Mouse (Mus musculus): ENCODE measurements around the gene Pcyt2.

Pcyt2 gene

DNA sequence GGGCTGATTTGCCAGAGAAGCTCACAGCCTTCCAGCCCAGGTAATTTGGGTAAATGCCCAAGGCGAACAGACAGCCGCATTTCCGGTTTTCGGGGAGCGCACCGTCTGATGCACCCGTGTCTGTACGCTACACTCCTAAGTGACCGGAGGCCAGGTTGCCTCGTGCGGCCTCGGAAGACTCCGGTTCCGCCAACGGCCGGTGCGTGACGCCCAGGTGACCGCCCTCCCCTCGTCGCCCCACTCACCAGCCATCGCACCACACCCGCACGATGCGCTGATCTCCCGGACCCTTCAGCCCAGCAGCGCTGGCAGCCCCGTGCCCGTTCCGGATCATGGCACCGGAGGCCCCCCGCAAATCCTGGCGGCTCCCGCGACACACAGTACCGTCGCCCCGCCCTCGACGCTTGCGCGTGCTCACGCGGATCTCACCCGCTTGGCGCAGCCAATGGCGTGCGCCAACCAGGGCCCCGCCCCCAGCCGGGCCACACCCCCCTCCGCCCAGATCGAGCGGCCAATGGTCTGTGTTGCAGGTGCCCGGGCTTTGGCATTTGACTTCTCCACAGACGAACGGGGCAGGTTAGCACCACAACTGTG lies at the start of gene Pcyt2:
Pcyt2 (minus strand) TSS at position 418 of the 594 bp plus-strand sequence.
- peak; percentile 95 for DNase-seq (ENCODE audit: low read depth, low spot score)

DNA sequence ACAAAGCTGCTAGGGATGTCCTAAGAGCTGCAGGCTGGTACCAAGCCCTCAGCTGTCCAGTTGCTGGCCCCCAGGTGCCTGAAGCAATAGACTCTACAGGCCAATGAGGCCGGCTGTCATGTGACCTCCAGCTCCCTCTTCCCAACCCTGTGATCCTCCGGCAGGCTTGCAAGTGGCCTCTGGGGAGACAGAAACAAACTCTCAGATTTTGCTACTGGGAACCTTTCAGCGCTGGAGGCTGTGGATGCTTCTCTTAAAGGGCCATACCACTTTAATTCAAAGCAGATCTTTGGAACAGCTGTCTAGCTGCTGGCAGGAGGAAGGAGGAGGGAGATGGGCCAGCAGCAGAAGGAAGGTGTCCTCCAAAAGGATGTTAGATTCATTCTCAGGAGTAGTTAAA lies 48.9 kb upstream of the Pcyt2 start:
- DNase-seq (ENCODE audit: low read depth, low spot score): no peak

DNA sequence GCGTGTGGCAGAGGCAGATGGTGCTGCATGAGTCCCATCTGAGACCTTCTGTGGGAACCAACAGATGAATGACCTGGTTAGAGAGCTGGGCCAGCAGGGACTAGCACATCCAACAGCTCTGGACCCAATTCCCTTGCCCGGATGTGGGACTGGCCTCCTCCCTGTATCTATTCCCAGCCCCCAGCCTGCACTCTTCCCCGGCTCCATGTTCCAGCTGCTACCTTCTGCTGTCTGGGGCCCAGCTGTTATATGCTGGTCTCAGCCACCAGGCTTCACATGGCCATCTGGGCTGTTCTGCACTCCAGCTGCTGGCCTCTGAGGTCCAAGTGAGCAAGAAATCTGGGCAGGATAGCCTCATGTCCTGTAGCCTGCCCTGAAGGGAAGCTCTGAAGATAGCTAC lies 47.7 kb upstream of the Pcyt2 start:
- no peak for DNase-seq (ENCODE audit: low read depth, low spot score)

- no peak for DNase-seq (ENCODE audit: low read depth, low spot score)
Measured at GRCm38 (mm10) chr11:120663714-120664113, 46.0 kb upstream of the Pcyt2 start.

- DNase-seq (ENCODE audit: low read depth, low spot score): no peak
Measured at GRCm38 (mm10) chr11:120662759-120663158, 45.0 kb upstream of the Pcyt2 start.

GRCm38 (mm10) chr11:120661076-120661460 lies 43.3 kb upstream of the Pcyt2 start, which contains the start of gene Notum:
Notum (minus strand) TSS chr11:120661175.
- DNase-seq (ENCODE audit: low read depth, low spot score): no peak

GRCm38 (mm10) chr11:120660301-120661075 lies 42.8 kb upstream of the Pcyt2 start:
- peak; percentile 30 for DNase-seq (ENCODE audit: low read depth, low spot score)

DNA sequence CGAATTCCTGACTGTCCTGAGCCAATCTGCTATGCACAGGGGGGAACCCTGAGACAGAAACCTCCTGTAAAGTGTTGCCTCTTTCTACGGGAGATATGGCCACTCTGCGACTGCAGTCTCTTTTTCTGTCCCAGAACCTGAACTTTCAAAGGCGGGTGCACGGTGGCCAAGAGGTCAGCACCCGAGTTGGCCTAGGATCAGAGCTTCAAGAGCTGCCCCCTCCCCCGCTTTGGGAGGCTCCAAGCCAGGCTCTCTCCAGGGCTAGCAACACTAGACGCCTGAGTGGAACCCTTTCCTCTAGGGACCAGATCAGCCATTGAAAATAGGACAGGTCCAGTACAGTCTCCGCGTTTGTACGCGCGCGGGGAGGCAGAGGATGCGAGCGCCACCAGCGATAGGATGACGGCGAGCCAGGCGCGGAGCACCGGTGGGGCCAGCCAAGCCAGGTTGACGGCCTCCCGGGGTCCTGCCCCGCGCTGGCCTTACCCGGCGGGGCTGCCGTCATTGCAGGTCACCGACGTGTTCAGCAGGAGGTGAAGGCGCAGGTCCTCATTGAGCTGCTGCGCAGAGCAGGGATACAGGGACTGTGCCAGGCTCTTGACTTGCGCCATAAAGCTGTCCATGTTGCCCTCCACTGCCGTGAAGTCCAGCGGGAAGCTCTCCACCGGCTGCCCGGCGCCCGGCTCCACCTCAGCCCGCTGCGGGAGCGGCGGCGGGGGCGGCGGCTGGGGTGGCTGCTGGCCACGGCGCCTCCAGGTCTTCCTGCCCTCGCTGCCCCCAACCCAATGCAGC lies 42.0 kb upstream of the Pcyt2 start:
- DNase-seq (ENCODE audit: low read depth, low spot score): no peak

- DNase-seq (ENCODE audit: low read depth, low spot score): peak; percentile 75
Measured at GRCm38 (mm10) chr11:120658876-120659410, 41.2 kb upstream of the Pcyt2 start.

- no peak for DNase-seq (ENCODE audit: low read depth, low spot score)
Measured at GRCm38 (mm10) chr11:120657301-120657700, 39.6 kb upstream of the Pcyt2 start.

DNA sequence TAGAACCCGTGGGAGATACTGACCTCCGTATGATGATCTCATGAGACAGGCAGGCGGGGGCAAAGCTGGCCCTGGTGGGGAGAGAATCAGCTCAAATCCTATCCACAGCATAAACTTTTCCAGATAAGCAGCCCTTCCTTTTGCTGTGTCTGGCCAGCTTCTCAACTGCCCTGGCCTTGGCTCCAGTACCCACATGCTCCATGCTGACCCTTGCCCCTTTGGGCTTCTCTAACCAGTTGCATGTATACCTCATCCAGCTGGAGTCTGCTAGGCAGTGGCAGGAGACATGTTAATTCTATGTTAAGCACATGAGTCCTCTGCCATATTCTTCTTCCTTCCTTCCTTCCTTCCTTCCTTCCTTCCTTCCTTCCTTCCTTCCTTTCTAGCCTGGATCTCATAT lies 37.0 kb upstream of the Pcyt2 start:
- DNase-seq (ENCODE audit: low read depth, low spot score): no peak

DNA sequence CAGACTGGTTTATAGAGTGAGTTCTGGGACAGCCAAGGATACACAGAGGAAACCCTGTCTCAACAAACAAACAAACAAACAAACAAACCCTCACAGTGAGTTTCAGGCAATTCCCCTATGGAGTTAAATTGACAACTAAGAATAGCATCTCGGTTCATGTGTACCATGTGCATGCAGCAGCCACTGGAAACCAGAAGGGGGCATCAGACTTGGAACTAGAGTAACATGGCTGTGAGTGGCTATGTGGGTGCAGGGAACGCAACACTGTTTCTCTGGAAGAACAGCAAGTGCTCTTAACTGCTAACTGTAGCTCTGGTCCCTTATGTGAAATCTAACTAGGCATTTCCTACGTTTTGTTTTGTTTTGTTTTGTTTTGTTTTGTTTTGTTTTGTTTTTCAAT lies 34.1 kb upstream of the Pcyt2 start:
- DNase-seq (ENCODE audit: low read depth, low spot score): no peak

- no peak for DNase-seq (ENCODE audit: low read depth, low spot score)
Measured at GRCm38 (mm10) chr11:120648001-120648476, 30.3 kb upstream of the Pcyt2 start, which contains the start of gene Myadml2. Myadml2 (minus strand) TSS chr11:120648158.

- no peak for DNase-seq (ENCODE audit: low read depth, low spot score)
Measured at GRCm38 (mm10) chr11:120647047-120647830, 29.5 kb upstream of the Pcyt2 start.

GRCm38 (mm10) chr11:120643601-120643987 lies 25.9 kb upstream of the Pcyt2 start, which contains the start of gene Pycr1:
Pycr1 (minus strand) TSS chr11:120643769.
- peak; percentile 93 for DNase-seq (ENCODE audit: low read depth, low spot score)

DNA sequence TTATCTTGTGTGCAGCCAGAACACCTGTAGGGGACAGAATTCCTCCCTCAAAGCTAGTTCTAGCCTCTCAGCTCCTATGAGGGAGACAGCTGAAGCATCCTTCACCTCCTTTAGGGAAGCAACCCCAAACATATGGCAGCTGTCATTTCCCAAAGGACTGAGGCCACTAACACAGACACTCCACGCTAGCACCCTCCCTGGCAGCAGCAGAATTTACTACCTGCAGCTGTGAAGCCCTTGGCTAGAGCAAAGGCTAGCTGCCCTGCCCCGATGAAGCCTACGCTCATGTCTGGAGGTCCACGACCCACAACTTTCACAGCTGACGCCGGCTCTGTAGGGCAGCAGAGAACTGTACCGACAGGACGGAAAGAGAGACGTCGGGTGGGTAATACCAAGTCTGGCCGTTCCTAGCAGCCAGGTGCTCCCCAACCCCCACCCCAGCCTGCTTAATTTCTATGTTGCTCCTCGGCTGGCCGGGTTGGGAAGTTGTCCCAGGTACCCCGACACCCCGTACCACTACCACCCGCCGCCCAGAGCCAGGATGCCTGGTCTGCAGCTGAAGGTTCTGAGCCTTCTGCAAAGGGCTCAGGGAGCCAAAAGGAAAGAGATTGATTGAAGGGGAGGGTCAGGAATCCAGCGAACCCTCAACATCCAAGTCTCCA lies 25.3 kb upstream of the Pcyt2 start:
- DNase-seq (ENCODE audit: low read depth, low spot score): no peak

DNA sequence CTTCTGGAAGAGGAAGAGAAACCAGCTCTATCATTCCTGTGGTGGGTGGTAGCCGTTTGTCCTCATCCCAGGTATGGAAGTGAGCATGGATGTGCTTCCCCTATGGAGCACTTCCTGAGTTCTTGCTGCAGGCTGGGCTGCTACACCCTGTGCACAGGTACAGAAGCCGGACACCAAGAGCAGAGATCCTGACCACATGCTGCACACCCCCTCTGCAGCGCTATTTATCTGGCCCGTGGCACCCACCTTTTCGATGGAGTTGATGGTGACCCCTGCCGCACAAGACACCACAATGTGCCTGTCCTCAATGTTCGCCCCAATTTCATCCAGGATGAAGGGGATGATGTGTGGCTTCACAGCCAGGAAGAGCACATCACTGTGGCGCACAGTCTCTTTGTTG lies 24.1 kb upstream of the Pcyt2 start:
- no peak for DNase-seq (ENCODE audit: low read depth, low spot score)

DNA sequence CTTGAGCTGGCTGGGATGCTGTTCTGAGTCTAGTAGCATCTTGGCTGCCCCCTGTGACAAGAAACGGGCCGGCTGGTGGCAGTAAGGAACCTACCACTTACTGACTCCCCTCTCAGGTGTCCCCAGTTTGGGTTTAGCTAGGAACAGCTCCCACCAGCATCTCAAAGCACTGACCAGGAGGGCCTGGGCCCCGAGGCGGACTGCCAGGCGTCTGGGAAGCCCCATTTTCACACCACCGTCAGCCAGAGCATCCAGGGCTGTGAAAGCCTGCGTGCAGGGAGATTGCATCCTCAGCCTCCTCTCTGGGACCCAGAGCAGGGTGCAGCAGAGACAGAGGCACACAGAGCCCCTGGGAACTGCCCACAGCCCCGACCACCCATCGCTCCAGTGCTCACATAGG lies 23.5 kb upstream of the Pcyt2 start:
- no peak for DNase-seq (ENCODE audit: low read depth, low spot score)

- no peak for DNase-seq (ENCODE audit: low read depth, low spot score)
Measured at GRCm38 (mm10) chr11:120634810-120635209, 17.1 kb upstream of the Pcyt2 start.

- DNase-seq (ENCODE audit: low read depth, low spot score): peak; percentile 94
Measured at GRCm38 (mm10) chr11:120633520-120634343, 16.0 kb upstream of the Pcyt2 start, which contains the start of gene Mafg. Mafg (minus strand) TSS chr11:120633600.
